Mouse (Mus musculus) naive thymus-derived CD4-positive, alpha-beta T cell, adult 2 months (primary cell): ENCODE measurements around the gene Mymk.

Source experiments
- DNase-seq: peaks from one replicate; pipeline ENCODE4 v3.0.0-alpha.2; 2011; ENCODE audit warnings: low read depth

Mymk gene

GRCm38 (mm10) chr2:27036003-27036402, 36.0 kb downstream of the Mymk start:
- no peak for DNase-seq

GRCm38 (mm10) chr2:27032361-27032760, 39.6 kb downstream of the Mymk start:
- DNase-seq = no peak

GRCm38 (mm10) chr2:27028437-27029015, 43.5 kb downstream of the Mymk start:
- DNase-seq = no peak

- DNase-seq = peak; percentile 84
These were observed 44.2 kb downstream of the Mymk start, which contains the start of gene Slc2a6 for GRCm38 (mm10) chr2:27027618-27028436. Gene Slc2a6, minus strand, starts transcription at chr2:27027998.

GRCm38 (mm10) chr2:27026857-27027617, 44.9 kb downstream of the Mymk start:
- DNase-seq = no peak

- DNase-seq = no peak
These were observed 45.6 kb downstream of the Mymk start for GRCm38 (mm10) chr2:27026332-27026731.

GRCm38 (mm10) chr2:27025545-27025944, 46.4 kb downstream of the Mymk start:
- DNase-seq = no peak

- no peak for DNase-seq
These were observed 47.8 kb downstream of the Mymk start for GRCm38 (mm10) chr2:27024136-27024535.

- DNase-seq = no peak
These were observed 49.4 kb downstream of the Mymk start for GRCm38 (mm10) chr2:27022612-27023011.

- no peak for DNase-seq
These were observed 50.9 kb downstream of the Mymk start for GRCm38 (mm10) chr2:27021103-27021502.

GRCm38 (mm10) chr2:27019530-27019929, 52.4 kb downstream of the Mymk start:
- no peak for DNase-seq

- peak; percentile 80 for DNase-seq
These were observed 54.2 kb downstream of the Mymk start for GRCm38 (mm10) chr2:27017802-27018201.
